In the genomic region with DNA sequence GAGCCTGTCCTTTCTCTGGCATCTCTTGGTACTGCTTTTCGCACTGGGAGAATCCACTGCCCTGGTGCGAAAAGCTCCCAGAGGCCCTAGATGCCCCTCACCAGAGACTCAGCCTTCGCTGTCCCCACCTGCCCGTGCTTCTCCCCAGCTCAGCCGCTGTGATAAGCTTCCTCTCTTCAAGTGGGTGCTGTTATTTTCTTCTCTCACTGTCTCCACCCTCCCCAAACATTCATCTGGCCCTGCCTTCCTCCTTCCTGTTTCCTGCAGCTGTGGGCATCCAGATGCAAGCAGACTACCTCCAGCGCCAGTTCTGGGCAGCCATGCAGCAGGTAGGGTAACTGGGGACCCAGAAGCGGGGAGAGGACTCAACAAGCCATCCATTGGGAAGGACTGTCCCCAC, we compare ENCODE assay signal across 17 mouse cellular contexts. TPM values are rescaled to one million over a fixed set of nuclear protein-coding genes. Genes with fewer than 3 reads are reported as not detected.
A peak's percentile ranks its signal among the peaks of the same experiment; 100 is the strongest.
DNase-seq lines count a peak whose midpoint lies in the region; ATAC-seq and TF ChIP-seq lines count a peak whose summit lies in the region.
"Had no signal": no experiment of that assay in that cellular context is flagged by ENCODE, and none has a peak within 500 bp of the region (broad histone marks: within the 10 kb centered on the region; RNA-seq: fewer than 3 reads in every experiment).

No protein-coding gene starts in this region.

- H3K4me1 ChIP-seq in bone marrow, adult 2 months (ENCODE audit: control insufficient read depth, insufficient read depth, low read length), result peaks cover 5% of the 10 kb centered on the region
- H3K4me1 ChIP-seq in olfactory bulb, adult 2 months (ENCODE audit: control insufficient read depth, insufficient read depth, low read length), result peaks cover 56% of the 10 kb centered on the region
- peaks cover 41% of the 10 kb centered on the region for H3K4me1 ChIP-seq in forebrain, embryonic 10.5 days
- H3K4me1 ChIP-seq: limb, embryonic 12.5 days had no signal

- 16% methylated on average over 7 of the region's 7 CpGs for WGBS in bone marrow, adult 2 months
- 72% methylated on average over 7 of the region's 7 CpGs for WGBS in olfactory bulb, adult 2 months
- 87% methylated on average over 7 of the region's 7 CpGs for WGBS in forebrain, embryonic 10.5 days

- no peak for ATAC-seq in frontal cortex, adult (ENCODE audit: low TSS enrichment)
- ATAC-seq: forebrain, embryonic 15.5 days; intestine, postnatal 0 days had no signal

- no peaks in the 10 kb centered on the region for H3K9me3 ChIP-seq in forebrain, embryonic 10.5 days
- H3K9me3 ChIP-seq: forebrain, embryonic 15.5 days; limb, embryonic 12.5 days; neural tube, embryonic 15.5 days had no signal

- no peak overlapping the region for H3K4me3 ChIP-seq in bone marrow, adult 2 months (replicated peaks; ENCODE audit: control insufficient read depth, low read depth, low read length)
- 0 out of 2 replicates have a peak overlapping the region, but pooled peaks have one; percentile 2 for H3K4me3 ChIP-seq in olfactory bulb, adult 2 months (ENCODE audit: insufficient read depth, low read depth, low read length)
- H3K4me3 ChIP-seq in forebrain, embryonic 10.5 days, result no peak overlapping the region
- no peak overlapping the region for H3K4me3 ChIP-seq in gastrocnemius, adult 2 months
- H3K4me3 ChIP-seq: forebrain, embryonic 15.5 days; limb, embryonic 12.5 days; neural tube, embryonic 15.5 days had no signal

- peak; percentile 33; the same call in 1 of the 2 replicates for TF ChIP-seq POLR2A in bone marrow, adult 2 months (IDR thresholded peaks at IDR 0.05; ENCODE audit: borderline replicate concordance, control insufficient read depth, low read depth, low read length)
- TF ChIP-seq POLR2A in olfactory bulb, adult 2 months (IDR thresholded peaks at IDR 0.05; ENCODE audit: insufficient read depth, low read depth, low read length), result no peak

- peaks cover 44% of the 10 kb centered on the region for H3K27me3 ChIP-seq in forebrain, embryonic 10.5 days (ENCODE audit: poor library complexity, severe bottlenecking)
- H3K27me3 ChIP-seq: neural tube, embryonic 15.5 days had no signal

- intact Hi-C loops in gastrocnemius, adult 2 months (cut with DNase I), result no loop called here

- H3K27ac ChIP-seq in bone marrow, adult 2 months (ENCODE audit: control insufficient read depth, insufficient read depth, low read depth, low read length, poor library complexity), result peak overlapping the region; percentile 35
- H3K27ac ChIP-seq in olfactory bulb, adult 2 months (ENCODE audit: insufficient read depth, low read depth, low read length), result peak overlapping the region; percentile 60; the same call in 1 of the 2 replicates
- H3K27ac ChIP-seq in forebrain, embryonic 10.5 days, result no peak overlapping the region
- H3K27ac ChIP-seq in gastrocnemius, adult 2 months, result no peak overlapping the region
- H3K27ac ChIP-seq: forebrain, embryonic 15.5 days; limb, embryonic 12.5 days; neural tube, embryonic 15.5 days had no signal

- DNase-seq in spleen, postnatal 36 days (ENCODE audit: low spot score in 2 of 2), result peak; percentile 47 to 50
- no peak for DNase-seq in spleen, adult 12 weeks (ENCODE audit: low spot score)
- no peak for DNase-seq in forebrain, embryonic 10.5 days (ENCODE audit: extremely low spot score, low spot score)
- DNase-seq in gastrocnemius, adult 2 months, result no peak
- DNase-seq in layer of hippocampus, adult 11-12 months (ENCODE audit: low spot score), result no peak
- DNase-seq: adrenal gland, postnatal 36 days; heart, postnatal 4 days; kidney, postnatal 36 days had no signal

- H3K36me3 ChIP-seq in forebrain, embryonic 10.5 days (replicated peaks), result no peaks in the 10 kb centered on the region
- H3K36me3 ChIP-seq: forebrain, embryonic 15.5 days; limb, embryonic 12.5 days; neural tube, embryonic 15.5 days had no signal

- TF ChIP-seq CTCF in bone marrow, adult 2 months (IDR thresholded peaks at IDR 0.05; ENCODE audit: control insufficient read depth, insufficient read depth, low read length), result no peak
- no peak for TF ChIP-seq CTCF in olfactory bulb, adult 2 months (IDR thresholded peaks at IDR 0.05; ENCODE audit: insufficient read depth, low read depth, low read length)
- no peak for TF ChIP-seq CTCF in gastrocnemius, adult 2 months (IDR thresholded peaks at IDR 0.05)

RNA-seq across cellular contexts. Expression of gene Lrtm2, which starts 5.6 kb away (rescaled TPM):
- polyA plus RNA-seq in bone marrow, adult 2 months (2011; ENCODE audit: insufficient read depth, insufficient read length, low replicate concordance, missing spikeins), result not detected in 2 replicates
- not detected in 2 replicates for polyA plus RNA-seq in olfactory bulb, adult 2 months (2012; ENCODE audit: insufficient read depth, insufficient read length, low replicate concordance, missing spikeins)
- polyA plus RNA-seq in forebrain, embryonic 10.5 days (2016; fragmentation: Nextera tagmentation; extraction: Ambion mirVana), result 0.16 and 0.19 TPM in 2 replicates
- total RNA-seq in gastrocnemius, adult 2 months (2021), result under 1 TPM; 0.22 to 0.77 TPM
- polyA plus RNA-seq: heart, embryonic 11.5 days; limb, embryonic 12.5 days; liver, embryonic 16.5 days had no signal

Comparison
In these comparisons a context has a peak if more than half of its experiments do, and no peak if none do; other contexts are left out.
1. DNase-seq: peak in spleen, postnatal 36 days (2 of 2); none in spleen, adult 12 weeks (single experiment), forebrain, embryonic 10.5 days (single experiment), gastrocnemius, adult 2 months (single experiment) and layer of hippocampus, adult 11-12 months (single experiment).
2. H3K27ac ChIP-seq: peak in bone marrow, adult 2 months (single experiment) and olfactory bulb, adult 2 months (single experiment); none in forebrain, embryonic 10.5 days (single experiment) and gastrocnemius, adult 2 months (single experiment).
3. RNA of gene Lrtm2, which starts 5.6 kb away (polyA plus RNA-seq): not detected in olfactory bulb, adult 2 months; 0.16 to 0.19 TPM in forebrain, embryonic 10.5 days and not detected in bone marrow, adult 2 months; every median in the first group is over 10 times any median in the second.